Comparison of ENCODE assay signal across 7 mouse cellular contexts in genomic region chr1:165771491-165771897, GRCm38 (mm10). TPM values are rescaled to one million over a fixed set of nuclear protein-coding genes. Genes with fewer than 3 reads are reported as not detected.
A peak's percentile ranks its signal among the peaks of the same experiment; 100 is the strongest.
DNase-seq lines count a peak whose midpoint lies in the region; ATAC-seq and TF ChIP-seq lines count a peak whose summit lies in the region.

No protein-coding gene starts in this region.

- H3K4me2 ChIP-seq in midbrain, embryonic 11.5 days, result no peak overlapping the region

- no peaks in the 10 kb centered on the region for H3K9me3 ChIP-seq in limb, embryonic 10.5 days (replicated peaks)
- no peaks in the 10 kb centered on the region for H3K9me3 ChIP-seq in midbrain, embryonic 11.5 days (ENCODE audit: control insufficient read depth, low read length)

- peak; percentile 69 for TF ChIP-seq CTCF in cortical plate, adult 2 months (IDR thresholded peaks at IDR 0.05; ENCODE audit: extremely low read depth, insufficient read depth, low read length)

- H3K4me3 ChIP-seq in cortical plate, adult 2 months (ENCODE audit: insufficient read depth, low read length), result no peak overlapping the region
- H3K4me3 ChIP-seq in limb, embryonic 10.5 days, result no peak overlapping the region
- no peak overlapping the region for H3K4me3 ChIP-seq in midbrain, embryonic 11.5 days (ENCODE audit: low read depth, low read length)

- WGBS in limb, embryonic 10.5 days, result 1% methylated on average over 12 of the region's 12 CpGs
- WGBS in midbrain, embryonic 11.5 days, result 2% methylated on average over 12 of the region's 12 CpGs

- peak; percentile 86 for ATAC-seq in inflammation-experienced regulatory T-cells, adult 6 months
- ATAC-seq in midbrain, embryonic 11.5 days (ENCODE audit: low FRiP score), result peak; percentile 80

- no peak overlapping the region for H3K9ac ChIP-seq in midbrain, embryonic 11.5 days (ENCODE audit: low read length)

- peak; percentile 71 to 91 for DNase-seq in adrenal gland, adult (ENCODE audit: inconsistent age in 2 of 2, low spot score in 1 of 2)
- DNase-seq in gastrocnemius, postnatal 14 days, result peak; percentile 73
- peak; percentile 88 for DNase-seq in limb, embryonic 10.5 days (ENCODE audit: low spot score)
- DNase-seq in midbrain, embryonic 11.5 days (ENCODE audit: low spot score, missing footprints), result peak; percentile 98
- peak; percentile 52 for DNase-seq in skeletal muscle tissue, adult 2 months (ENCODE audit: low read depth, low spot score)

- peaks cover 16% of the 10 kb centered on the region for H3K27me3 ChIP-seq in limb, embryonic 10.5 days (ENCODE audit: low read depth, poor library complexity, severe bottlenecking)
- no peaks in the 10 kb centered on the region for H3K27me3 ChIP-seq in midbrain, embryonic 11.5 days (ENCODE audit: control insufficient read depth, insufficient read depth, low read length)

- intact Hi-C loops in gastrocnemius, postnatal 14 days (cut with DNase I; ENCODE audit: low total_unique reads), result loop anchor here (10.0 kb wide), 1 partner anchor 593 kb away; no protein-coding TSS in a partner anchor

- H3K4me1 ChIP-seq in cortical plate, adult 2 months (ENCODE audit: control insufficient read depth, insufficient read depth, low read length), result no peaks in the 10 kb centered on the region
- H3K4me1 ChIP-seq in limb, embryonic 10.5 days, result peaks cover 8% of the 10 kb centered on the region; the same call in 1 of the 2 replicates
- 0 out of 2 replicates have a peak, but pooled peaks cover 2% of the 10 kb centered on the region for H3K4me1 ChIP-seq in midbrain, embryonic 11.5 days (ENCODE audit: control insufficient read depth, insufficient read depth, low read length)

- H3K36me3 ChIP-seq in limb, embryonic 10.5 days, result 0 out of 2 replicates have a peak, but pooled peaks cover 2% of the 10 kb centered on the region
- no peaks in the 10 kb centered on the region for H3K36me3 ChIP-seq in midbrain, embryonic 11.5 days (ENCODE audit: control insufficient read depth, insufficient read depth, low read length)

- no peak overlapping the region for H3K27ac ChIP-seq in cortical plate, adult 2 months (ENCODE audit: insufficient read depth, low read length)
- H3K27ac ChIP-seq in limb, embryonic 10.5 days, result no peak overlapping the region
- H3K27ac ChIP-seq in midbrain, embryonic 11.5 days (ENCODE audit: low read depth, low read length), result no peak overlapping the region

- no peak for TF ChIP-seq POLR2A in cortical plate, adult 2 months (IDR thresholded peaks at IDR 0.05; ENCODE audit: extremely low read depth, insufficient read depth, low read length)

RNA-seq across cellular contexts. Expression of gene Creg1, which starts 7.9 kb away (rescaled TPM):
- 31.8 and 35.0 TPM in 2 replicates for polyA plus RNA-seq in cortical plate, adult 2 months (2012; rRNA removed)
- total RNA-seq in gastrocnemius, postnatal 14 days (2021), result 10 to 100 TPM; 40.3 to 44.6 TPM
- 10 to 100 TPM; 15.6 to 20.4 (median 17.6) TPM for polyA plus RNA-seq in inflammation-experienced regulatory T-cells, adult 6 months (2017; shearing (Covaris generic))
- polyA plus RNA-seq in limb, embryonic 10.5 days (2016; fragmentation: Nextera tagmentation; extraction: Ambion mirVana), result 31.5 and 36.0 TPM in 2 replicates
- 37.4 and 43.4 TPM in 2 replicates for polyA plus RNA-seq in midbrain, embryonic 11.5 days (2014; fragmentation: Nextera tagmentation; extraction: Ambion mirVana)

RNA-seq across cellular contexts. Expression of gene Cd247, which starts 17.0 kb away (rescaled TPM):
- 0.21 and 0.34 TPM in 2 replicates for polyA plus RNA-seq in cortical plate, adult 2 months (2012; rRNA removed)
- total RNA-seq in gastrocnemius, postnatal 14 days (2021), result 1 to 10 TPM; 1.3 to 1.9 TPM
- polyA plus RNA-seq in inflammation-experienced regulatory T-cells, adult 6 months (2017; shearing (Covaris generic)), result 100 to 1,000 TPM; 373 to 445 (median 435) TPM
- polyA plus RNA-seq in limb, embryonic 10.5 days (2016; fragmentation: Nextera tagmentation; extraction: Ambion mirVana), result 1.0 and 1.1 TPM in 2 replicates
- 2.0 and 2.1 TPM in 2 replicates for polyA plus RNA-seq in midbrain, embryonic 11.5 days (2014; fragmentation: Nextera tagmentation; extraction: Ambion mirVana)

Comparison
In these comparisons a context has a peak if more than half of its experiments do, and no peak if none do; other contexts are left out.
1. RNA of gene Cd247, which starts 17.0 kb away (polyA plus RNA-seq): 373 to 445 TPM in inflammation-experienced regulatory T-cells, adult 6 months; 2.0 to 2.1 TPM in midbrain, embryonic 11.5 days, 1.0 to 1.1 TPM in limb, embryonic 10.5 days and 0.21 to 0.34 TPM in cortical plate, adult 2 months; every median in the first group is over 100 times any median in the second.
2. Peak in every context shown above with its lines, with median percentiles within 50 percentile points of each other: DNase-seq.